Mouse (Mus musculus) cerebellum, adult 2 months (tissue): ENCODE data around the gene Sfxn4. TPM values are rescaled to one million over a fixed set of nuclear protein-coding genes. Genes with fewer than 3 reads are reported as not detected.

Source experiments
- DNase-seq, 2 experiments: peaks; one replicate each; pipeline ENCODE4 v3.0.0; 2021
- H3K27ac ChIP-seq: fragments of 200-500 bp; 2 replicates; pipeline ENCODE4 v1.5.1; 2012; ENCODE audit warnings: low read length, control low read depth, inconsistent platforms; ENCODE audit not compliant: insufficient read depth
- H3K27me3 ChIP-seq: fragments of 200-500 bp; 2 replicates; pipeline ENCODE4 v1.6.1; 2012; ENCODE audit warnings: inconsistent platforms, mild to moderate bottlenecking, low read length, moderate library complexity; ENCODE audit not compliant: control insufficient read depth, insufficient read depth
- H3K4me1 ChIP-seq: fragments of 200-500 bp; 2 replicates; pipeline ENCODE4 v1.6.1; 2011; ENCODE audit warnings: low read length; ENCODE audit not compliant: control insufficient read depth, insufficient read depth
- H3K4me3 ChIP-seq: fragments of 200-500 bp; replicated peaks from 2 replicates; pipeline ENCODE3; 2011; ENCODE audit warnings: mild to moderate bottlenecking, low read depth, low read length, control low read depth; ENCODE audit not compliant: insufficient read depth
- CTCF ChIP-seq: fragments of 200-500 bp; IDR thresholded peaks from 2 replicates; pipeline ENCODE4 v1.5.1; 2011; ENCODE audit warnings: low read depth, mild to moderate bottlenecking, control low read depth, low read length, moderate library complexity, borderline replicate concordance; ENCODE audit not compliant: insufficient read depth
- POLR2A ChIP-seq: fragments of 200-500 bp; IDR thresholded peaks from 2 replicates; pipeline ENCODE4 v1.6.1; 2011; ENCODE audit warnings: low read length, control low read depth, borderline replicate concordance; ENCODE audit not compliant: insufficient read depth
- WGBS: fragments of 180-500 bp; shearing (Covaris S2); methylation state at CpG from one replicate; pipeline ENCODE4 v1.1.7; 2018; 5-methylcytosine and 5-hydroxymethylcytosine counted together
- polyA plus RNA-seq: library from polyadenylated mRNA; depleted of rRNA; stranded (reverse); fragments of >200 nt; gene quantifications from 2 replicates; pipeline ENCODE4 v1.2.3, GENCODE M21; 2012

The Sfxn4 gene
- polyA plus RNA-seq, 1 experiment = 19.3 TPM

DNA sequence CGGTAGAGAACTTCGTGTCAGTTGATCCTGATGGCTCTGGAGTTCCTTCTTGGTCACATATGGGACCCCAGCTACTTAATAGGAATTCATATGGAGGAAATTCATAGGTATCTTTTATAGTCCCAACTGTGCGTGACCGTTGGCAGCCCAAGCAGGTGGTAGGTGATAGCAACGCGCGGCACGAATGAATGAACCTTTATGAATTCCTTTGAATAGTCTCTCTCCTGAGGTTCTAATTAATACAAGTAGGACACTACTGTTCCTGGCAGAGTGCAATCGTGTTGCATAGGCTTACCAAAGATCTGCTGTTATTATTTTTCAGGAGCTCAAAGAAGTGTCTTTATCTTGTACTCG is 49.3 kb downstream of the Sfxn4 start:
- 8% methylated on average over 10 of the region's 10 CpGs for WGBS
- Histone ChIP-seq H3K27ac (no peak overlapping the region), H3K4me1 (no peaks in the 10 kb centered on the region; the same call in 1 of the 2 replicates), H3K4me3 (peak overlapping the region; percentile 48), H3K27me3 (no peaks in the 10 kb centered on the region)
- DNase-seq = no peak
- TF ChIP-seq POLR2A (no peak), CTCF (no peak)

DNA sequence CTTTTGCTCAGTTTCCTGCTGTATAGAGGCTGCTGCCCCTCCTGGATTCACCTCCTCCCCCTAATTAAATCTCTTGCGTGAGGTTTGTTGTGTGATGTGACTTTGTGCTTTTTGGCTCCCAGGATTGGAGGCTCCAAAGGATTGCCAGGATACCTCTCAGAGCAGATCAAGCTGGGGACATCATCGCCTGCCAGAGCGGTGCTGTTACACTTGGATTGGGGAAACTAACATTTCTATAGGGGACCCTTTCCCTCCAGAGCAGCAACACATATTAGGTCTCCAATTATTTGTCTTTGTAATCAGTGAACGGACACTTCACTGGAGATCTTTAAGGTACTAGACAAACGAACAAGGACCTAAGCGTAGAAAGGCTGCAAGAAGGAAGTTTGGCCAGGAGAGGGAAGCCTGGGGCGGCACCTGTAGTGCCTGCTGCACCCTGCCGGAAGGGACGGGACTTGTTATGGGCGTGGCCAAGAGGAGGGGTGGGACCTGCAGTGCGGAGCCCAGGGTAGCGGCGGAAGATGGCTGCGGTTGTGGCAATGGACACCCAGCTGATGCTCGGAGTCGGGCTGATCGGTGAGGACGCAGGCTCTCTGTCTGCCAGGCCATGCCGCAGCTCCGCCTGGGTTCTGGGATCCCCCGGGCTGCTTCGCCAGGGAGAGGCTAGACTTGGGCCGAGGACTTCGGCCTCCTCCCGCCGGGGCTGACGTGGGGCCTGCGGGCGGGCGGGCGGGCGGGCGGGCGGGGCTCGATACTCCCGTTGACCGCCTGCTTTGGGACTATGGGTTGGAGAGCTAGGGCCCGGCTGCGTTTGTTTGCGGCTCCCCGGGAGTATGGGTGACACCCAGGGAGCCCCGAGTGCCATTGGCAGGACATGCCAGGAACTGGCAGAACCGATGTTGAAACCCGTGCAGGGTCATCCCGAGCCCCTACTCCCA is 49.9 kb downstream of the Sfxn4 start, which contains the start of gene Fam45a:
TSS of gene Fam45a (plus strand) at position 488 of the 938 bp plus-strand sequence.
- no peaks in the 10 kb centered on the region for H3K27me3 ChIP-seq
- 1% methylated on average over 39 of the region's 45 CpGs for WGBS
- H3K4me3 ChIP-seq = peak within 1 kb of the TSS; percentile 48
- H3K27ac ChIP-seq = peak within 1 kb of the TSS; percentile 10; the same call in 1 of the 2 replicates
- peak; percentile 91 to 92 for DNase-seq
- peak; percentile 69 for TF ChIP-seq CTCF
- TF ChIP-seq POLR2A = peak; percentile 88
- H3K4me1 ChIP-seq = no peaks in the 10 kb centered on the region; the same call in 1 of the 2 replicates

DNA sequence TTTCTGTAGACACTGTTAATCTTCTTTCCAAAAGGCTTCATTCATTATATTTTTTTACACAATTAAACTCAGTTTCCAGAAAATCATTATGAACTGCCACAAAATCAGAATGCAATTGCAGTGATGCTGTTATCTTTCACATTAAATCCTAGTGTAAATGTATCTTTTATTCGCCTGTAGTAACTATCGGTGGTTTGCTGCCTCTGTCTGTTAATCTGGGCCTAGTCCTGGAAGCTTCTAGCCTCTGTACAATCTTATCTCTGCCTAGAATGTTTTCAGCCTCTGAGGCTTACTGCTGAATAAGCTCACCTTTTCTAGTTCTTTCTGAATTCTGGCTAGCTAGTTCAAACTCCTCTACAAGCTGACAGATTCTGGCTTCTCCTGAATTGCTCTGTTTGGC is 51.4 kb downstream of the Sfxn4 start:
- Histone ChIP-seq H3K4me3 (no peak overlapping the region), H3K4me1 (no peaks in the 10 kb centered on the region), H3K27ac (no peak overlapping the region), H3K27me3 (no peaks in the 10 kb centered on the region)
- 98% methylated on average over 2 of the region's 2 CpGs for WGBS
- TF ChIP-seq CTCF (no peak), POLR2A (no peak)
- DNase-seq = no peak

DNA sequence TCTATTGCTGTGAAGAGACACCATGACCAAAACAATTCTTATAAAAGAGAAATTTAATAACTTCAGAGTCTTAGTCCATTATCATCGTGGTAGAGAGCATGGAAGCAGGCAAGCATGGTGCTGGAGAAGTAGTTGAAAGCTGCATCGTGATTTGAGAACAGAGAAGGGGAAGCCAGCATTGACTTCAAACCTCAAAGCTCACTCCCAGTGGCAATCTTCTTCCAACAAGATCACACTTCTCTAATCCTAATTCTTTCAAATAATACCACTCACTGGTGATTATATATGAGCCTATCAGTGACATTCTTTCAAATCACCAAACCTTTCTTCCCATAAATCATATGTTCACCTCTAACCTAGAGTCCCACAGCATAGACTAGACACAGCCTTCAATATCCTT is 56.4 kb downstream of the Sfxn4 start:
- no peak for DNase-seq
- WGBS = 73% methylated on average over 2 of the region's 2 CpGs
- no peak overlapping the region for H3K4me3 ChIP-seq
- TF ChIP-seq POLR2A (no peak), CTCF (no peak)
- no peaks in the 10 kb centered on the region; the same call in 1 of the 2 replicates for H3K27me3 ChIP-seq
- H3K4me1 ChIP-seq = no peaks in the 10 kb centered on the region
- H3K27ac ChIP-seq = no peak overlapping the region

DNA sequence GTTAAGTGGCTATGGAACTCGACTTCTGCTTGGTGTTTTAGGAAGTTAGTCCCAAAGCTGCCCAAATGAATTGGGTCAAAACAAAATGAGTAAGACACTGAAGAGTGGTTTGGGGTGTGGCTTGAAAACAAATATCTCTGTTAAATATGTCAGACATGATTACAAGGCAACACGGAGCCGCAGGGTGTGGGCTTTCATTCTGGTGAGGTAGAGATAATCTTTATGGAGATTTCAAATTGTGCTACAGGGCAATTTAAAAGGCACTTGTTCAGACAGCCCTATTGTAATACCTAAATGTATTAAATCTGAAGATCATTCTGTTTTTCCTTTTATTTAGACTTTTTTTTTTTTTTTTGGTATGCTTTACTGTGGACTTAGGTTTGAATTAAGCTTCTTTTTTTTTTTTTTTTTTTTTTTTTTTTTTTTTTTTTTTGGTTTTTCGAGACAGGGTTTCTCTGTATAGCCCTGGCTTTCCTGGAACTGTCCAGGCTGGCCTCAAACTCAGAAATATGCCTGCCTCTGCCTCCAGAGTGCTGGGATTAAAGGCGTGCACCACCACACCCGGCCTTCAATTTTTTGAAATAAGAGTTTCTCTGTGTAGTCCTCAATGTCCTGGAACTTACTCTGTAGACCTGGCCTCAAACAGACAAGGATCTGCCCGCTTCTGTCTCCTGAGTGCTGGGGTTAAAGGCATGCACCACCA is 61.3 kb downstream of the Sfxn4 start:
- DNase-seq = no peak
- no peaks in the 10 kb centered on the region for H3K4me1 ChIP-seq
- H3K4me3 ChIP-seq = no peak overlapping the region
- TF ChIP-seq CTCF = no peak
- TF ChIP-seq POLR2A = no peak
- H3K27ac ChIP-seq = no peak overlapping the region
- no peaks in the 10 kb centered on the region; the same call in 1 of the 2 replicates for H3K27me3 ChIP-seq
- 78% methylated on average over 7 of the region's 7 CpGs for WGBS

DNA sequence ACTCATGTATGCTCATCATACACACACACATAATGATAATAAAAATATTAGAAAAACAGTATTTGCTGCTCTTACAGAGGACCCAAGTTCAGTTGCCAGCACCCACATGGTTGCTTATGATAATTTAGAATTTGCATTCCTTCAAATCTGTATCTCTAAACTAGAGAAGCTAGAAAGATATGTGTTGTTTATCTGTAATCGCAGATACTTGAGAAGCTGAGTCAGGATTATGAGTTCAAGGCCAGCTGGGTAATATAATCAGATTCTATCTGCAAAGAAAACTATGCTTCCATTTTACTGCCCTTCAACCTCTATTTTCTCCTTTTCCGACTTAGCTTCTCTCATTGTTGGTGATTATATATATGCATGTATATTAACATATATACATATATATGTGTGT is 63.9 kb downstream of the Sfxn4 start:
- no peak overlapping the region for H3K27ac ChIP-seq
- no peaks in the 10 kb centered on the region for H3K4me1 ChIP-seq
- TF ChIP-seq POLR2A (no peak), CTCF (no peak)
- WGBS = 95% methylated on average over 2 of the region's 2 CpGs
- no peak overlapping the region for H3K4me3 ChIP-seq
- no peak for DNase-seq
- no peaks in the 10 kb centered on the region for H3K27me3 ChIP-seq

DNA sequence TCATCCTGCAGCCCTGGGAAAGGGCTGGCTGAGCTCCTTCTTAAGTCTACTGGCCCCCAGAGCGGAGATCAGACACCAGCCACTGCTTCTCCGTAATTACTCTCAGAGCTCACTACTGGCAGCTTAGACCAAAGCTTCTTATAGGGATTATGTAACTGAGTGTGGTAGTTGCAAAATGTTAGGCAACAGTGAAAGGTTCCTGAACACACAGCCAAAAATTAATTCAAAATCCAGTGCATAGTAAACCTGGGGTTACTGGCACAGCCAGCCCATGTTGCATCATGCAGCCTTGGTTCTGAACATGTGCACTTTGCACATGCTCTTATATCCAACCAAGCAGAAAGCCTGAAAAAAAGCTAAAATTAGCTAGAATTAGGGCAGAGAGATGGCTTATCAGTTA is 66.0 kb downstream of the Sfxn4 start:
- H3K27me3 ChIP-seq = no peaks in the 10 kb centered on the region
- 92% methylated on average over 2 of the region's 2 CpGs for WGBS
- TF ChIP-seq CTCF (no peak), POLR2A (no peak)
- H3K4me1 ChIP-seq = no peaks in the 10 kb centered on the region
- H3K27ac ChIP-seq = no peak overlapping the region
- no peak for DNase-seq
- no peak overlapping the region for H3K4me3 ChIP-seq

DNA sequence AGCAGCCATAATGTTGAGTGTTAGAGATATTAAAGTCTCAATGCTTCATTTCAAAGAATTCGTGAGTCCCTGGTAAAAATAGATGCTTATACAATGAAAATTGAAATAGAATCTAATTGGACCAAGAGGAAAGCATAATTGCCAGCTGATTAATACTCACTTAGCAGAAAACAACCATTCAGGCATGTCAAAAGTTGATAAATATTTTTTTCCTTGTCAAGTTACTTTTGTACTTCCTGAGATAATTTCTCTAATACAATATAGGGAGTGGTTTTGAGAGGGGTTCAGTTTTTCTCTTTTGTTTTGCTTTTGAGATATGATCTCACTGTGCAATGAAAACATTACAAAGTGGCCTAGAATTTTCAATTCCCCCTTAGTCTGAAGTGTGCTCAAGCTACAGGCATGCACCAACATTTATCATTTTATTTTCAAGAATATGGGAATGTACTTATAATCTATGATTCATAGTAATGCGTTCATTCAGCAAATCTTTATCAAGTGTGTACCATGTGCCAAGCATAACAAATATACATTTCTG is 68.0 kb downstream of the Sfxn4 start:
- Histone ChIP-seq H3K4me3 (no peak overlapping the region), H3K27ac (no peak overlapping the region), H3K4me1 (no peaks in the 10 kb centered on the region; the same call in 1 of the 2 replicates), H3K27me3 (no peaks in the 10 kb centered on the region)
- TF ChIP-seq POLR2A (no peak), CTCF (no peak)
- DNase-seq = no peak
- WGBS = 88% methylated on average over 2 of the region's 2 CpGs
